Mouse (Mus musculus) heart, embryonic 12.5 days (tissue): ENCODE data around the gene Plp2. TPM values are rescaled to one million over a fixed set of nuclear protein-coding genes. Genes with fewer than 3 reads are reported as not detected.

Source experiments
- ATAC-seq: fragments of 200-750 bp; cut with Nextera tagmentation; 2 replicates; pipeline ENCODE4 v1.8.0; 2017; ENCODE audit warnings: moderate TSS enrichment, moderate library complexity; ENCODE audit not compliant: insufficient number of reproducible peaks, low FRiP score
- H3K27ac ChIP-seq: fragments of 300-500 bp; sonication (generic); 2 replicates; pipeline ENCODE4 v1.5.1; 2016; ENCODE audit warnings: mild to moderate bottlenecking, moderate library complexity; ENCODE audit not compliant: poor library complexity, severe bottlenecking
- H3K27me3 ChIP-seq: fragments of 300-500 bp; sonication (generic); replicated peaks from 2 replicates; pipeline ENCODE4 v1.6.1; 2016; ENCODE audit warnings: mild to moderate bottlenecking, moderate library complexity
- H3K36me3 ChIP-seq: fragments of 300-500 bp; sonication (generic); 2 replicates; pipeline ENCODE4 v1.6.1; 2016; ENCODE audit warnings: mild to moderate bottlenecking, moderate library complexity
- H3K4me1 ChIP-seq: fragments of 300-500 bp; sonication (generic); replicated peaks from 2 replicates; pipeline ENCODE4 v1.6.1; 2016; ENCODE audit warnings: mild to moderate bottlenecking
- H3K4me2 ChIP-seq: fragments of 300-500 bp; sonication (generic); 2 replicates; pipeline ENCODE4 v1.6.1; 2016; ENCODE audit warnings: mild to moderate bottlenecking, moderate library complexity
- H3K4me3 ChIP-seq: fragments of 300-500 bp; sonication (generic); 2 replicates; pipeline ENCODE4 v1.5.1; 2016; ENCODE audit warnings: mild to moderate bottlenecking
- H3K9ac ChIP-seq: fragments of 300-500 bp; sonication (generic); 2 replicates; pipeline ENCODE4 v1.6.1; 2016; ENCODE audit warnings: mild to moderate bottlenecking, moderate library complexity
- H3K9me3 ChIP-seq: fragments of 300-500 bp; sonication (generic); replicated peaks from 2 replicates; pipeline ENCODE4 v1.6.1; 2016; ENCODE audit warnings: mild to moderate bottlenecking, moderate library complexity
- WGBS: fragments of 180-500 bp; shearing (Covaris S2); methylation state at CpG from one replicate; pipeline ENCODE4 v1.1.7; 2016; 5-methylcytosine and 5-hydroxymethylcytosine counted together
- polyA plus RNA-seq: library from polyadenylated mRNA; unstranded; fragments of >200 nt; fragmentation: Nextera tagmentation; extraction: Ambion mirVana; gene quantifications from 2 replicates; pipeline ENCODE4 v1.2.1, GENCODE M21; 2016

The Plp2 gene
- polyA plus RNA-seq, 1 experiment from 2014 or later = 147 TPM

DNA sequence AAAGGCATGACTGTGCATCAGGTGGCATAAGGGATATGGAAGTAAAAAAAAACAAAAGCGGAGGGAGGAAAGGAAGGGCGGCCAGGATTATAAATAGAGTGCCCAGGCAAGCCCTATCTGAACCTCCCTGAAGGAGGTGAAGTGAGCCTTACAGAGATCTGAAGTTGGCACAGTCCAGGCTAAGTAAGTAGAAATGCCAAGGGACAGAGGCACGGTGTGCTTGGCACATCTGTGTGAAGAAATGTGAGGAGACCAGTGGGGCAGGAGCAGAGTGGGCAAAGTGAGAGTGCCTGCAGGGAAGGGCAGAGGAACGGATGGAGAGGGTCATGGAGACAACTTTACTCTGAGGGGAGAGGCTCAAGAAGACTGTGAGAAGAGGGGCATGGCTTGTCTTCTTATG, 10.1 kb downstream of the Plp2 start:
- no peak for ATAC-seq
- Histone ChIP-seq H3K4me3 (no peak overlapping the region), H3K36me3 (peaks cover 23% of the 10 kb centered on the region; the same call in 1 of the 2 replicates), H3K4me1 (peaks cover 13% of the 10 kb centered on the region; the same call in 1 of the 2 replicates), H3K27me3 (no peaks in the 10 kb centered on the region), H3K4me2 (no peak overlapping the region), H3K9ac (no peak overlapping the region), H3K9me3 (no peaks in the 10 kb centered on the region), H3K27ac (no peak overlapping the region)
- WGBS = 66% methylated on average over 4 of the region's 4 CpGs

DNA sequence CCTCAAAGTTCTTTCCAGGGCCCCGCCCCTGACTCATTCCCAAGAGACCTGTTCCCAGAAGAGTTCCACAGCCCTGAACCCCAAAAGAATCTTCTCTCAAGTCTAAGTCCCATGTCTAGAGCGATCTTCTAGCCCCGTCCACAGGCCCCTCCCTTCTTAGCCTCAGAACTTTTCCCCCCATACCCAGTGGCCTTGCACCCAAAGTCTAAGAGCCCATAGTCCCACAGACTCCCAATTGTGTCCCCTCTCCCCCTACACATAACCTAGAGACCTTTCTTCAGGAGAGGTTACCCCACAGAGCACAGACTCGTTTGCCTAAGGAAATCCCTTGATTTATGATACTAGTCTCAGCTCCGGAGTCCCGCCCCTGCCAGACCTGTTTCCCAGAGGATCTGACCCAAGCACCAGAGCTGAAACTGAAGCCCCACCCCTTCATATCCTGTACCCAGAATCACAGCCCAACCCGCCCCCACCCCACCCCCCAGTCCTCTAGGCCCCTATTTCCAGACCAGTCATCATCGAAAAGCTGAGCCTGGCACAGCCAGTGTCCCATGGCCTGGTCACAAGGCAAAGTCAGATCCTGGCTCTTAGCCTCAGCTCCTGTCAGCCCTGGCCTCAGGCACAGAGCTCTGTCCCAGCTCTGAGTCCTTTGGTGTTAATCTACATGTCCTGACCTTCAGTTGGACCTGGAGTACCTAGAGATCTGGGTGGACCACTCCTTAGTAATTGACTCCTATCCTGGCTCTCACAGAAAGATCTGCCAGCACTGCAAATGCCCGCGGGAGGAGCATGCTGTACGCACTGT, 12.2 kb downstream of the Plp2 start:
- Histone ChIP-seq H3K27me3 (no peaks in the 10 kb centered on the region), H3K4me2 (peak overlapping the region; percentile 76), H3K27ac (0 out of 2 replicates have a peak overlapping the region, but pooled peaks have one; percentile 80), H3K4me3 (peak overlapping the region; percentile 63; the same call in 1 of the 2 replicates), H3K9me3 (no peaks in the 10 kb centered on the region), H3K4me1 (peaks cover 13% of the 10 kb centered on the region; the same call in 1 of the 2 replicates), H3K36me3 (peaks cover 10% of the 10 kb centered on the region; the same call in 1 of the 2 replicates), H3K9ac (no peak overlapping the region)
- ATAC-seq = peak; percentile 31; the same call in 1 of the 2 replicates
- WGBS = 51% methylated on average over 11 of the region's 11 CpGs

DNA sequence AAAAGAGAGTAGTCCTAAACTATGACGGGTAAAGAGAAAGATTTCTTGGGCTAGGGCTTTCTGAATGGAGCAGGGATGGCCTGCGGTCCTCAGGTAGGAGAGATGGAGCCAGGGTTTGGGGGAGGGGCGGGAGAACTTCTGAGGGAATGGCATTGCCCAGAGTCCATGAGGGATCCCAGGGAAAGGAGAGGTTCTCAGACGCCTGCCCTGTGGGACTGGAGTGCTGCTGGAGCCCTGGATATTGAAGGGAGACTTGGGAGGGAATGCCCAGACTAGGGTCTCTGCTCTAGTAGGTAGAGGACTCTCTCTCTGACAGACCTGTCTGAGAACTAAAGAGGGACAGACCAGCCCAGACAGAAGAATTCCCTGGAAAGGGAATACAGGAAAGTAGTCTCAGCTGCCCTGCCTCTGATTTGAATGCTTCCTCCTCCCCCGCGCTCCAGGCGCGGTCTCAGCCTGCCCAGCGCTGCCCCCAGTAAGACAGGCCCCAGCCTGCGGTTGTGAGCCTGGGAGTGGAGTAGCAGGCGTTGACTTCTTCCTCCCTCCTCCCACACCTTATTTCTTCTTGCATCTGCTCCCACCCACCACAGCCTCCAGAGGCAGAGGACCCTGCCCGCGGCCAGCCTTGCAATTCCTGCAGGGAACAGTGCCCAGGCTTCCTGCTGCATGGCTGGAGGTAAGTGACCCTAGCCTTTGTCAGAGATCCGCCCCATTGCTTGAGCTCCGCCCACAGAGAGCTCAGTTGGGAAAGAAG, 13.0 kb downstream of the Plp2 start:
- WGBS = 18% methylated on average over 14 of the region's 15 CpGs
- peak overlapping the region; percentile 80 for H3K27ac ChIP-seq
- H3K9me3 ChIP-seq = no peaks in the 10 kb centered on the region
- peak overlapping the region; percentile 76 for H3K4me2 ChIP-seq
- H3K27me3 ChIP-seq = no peaks in the 10 kb centered on the region
- peak overlapping the region; percentile 63 for H3K4me3 ChIP-seq
- ATAC-seq = peak; percentile 50; the same call in 1 of the 2 replicates
- H3K4me1 ChIP-seq = peaks cover 13% of the 10 kb centered on the region; the same call in 1 of the 2 replicates
- H3K9ac ChIP-seq = peak overlapping the region; percentile 78
- H3K36me3 ChIP-seq = peaks cover 3% of the 10 kb centered on the region; the same call in 1 of the 2 replicates

DNA sequence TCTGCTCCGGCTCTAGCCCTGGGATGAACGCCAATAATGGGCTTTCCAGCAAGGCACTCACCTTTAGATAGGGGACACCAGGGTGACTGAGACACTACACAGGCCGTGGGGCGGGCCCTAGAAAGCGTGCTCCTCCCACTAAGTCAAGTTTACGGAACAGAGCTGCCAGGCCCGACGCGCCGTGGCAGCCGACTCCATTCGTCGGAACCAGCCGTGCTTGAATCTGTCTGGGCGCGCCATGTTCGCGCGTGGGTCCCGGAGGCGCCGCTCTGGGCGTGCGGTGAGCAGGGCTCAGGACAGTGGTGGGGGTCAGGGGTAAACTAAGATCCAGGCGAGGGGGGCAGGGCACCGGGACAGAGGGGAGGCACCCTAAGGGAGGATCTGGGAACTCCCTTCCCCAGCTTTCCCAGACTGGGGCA, 14.0 kb downstream of the Plp2 start, which contains the start of gene Prickle3:
TSS of gene Prickle3 (plus strand) at position 40 of the 419 bp plus-strand sequence.
- Histone ChIP-seq H3K9ac (peak within 1 kb of the TSS; percentile 78), H3K9me3 (no peaks in the 10 kb centered on the region), H3K27me3 (no peaks in the 10 kb centered on the region), H3K4me2 (peak within 1 kb of the TSS; percentile 76), H3K4me3 (peak within 1 kb of the TSS; percentile 63), H3K27ac (peak within 1 kb of the TSS; percentile 80), H3K4me1 (peaks cover 13% of the 10 kb centered on the region; the same call in 1 of the 2 replicates), H3K36me3 (peaks cover 3% of the 10 kb centered on the region; the same call in 1 of the 2 replicates)
- WGBS = 25% methylated on average over 26 of the region's 26 CpGs
- ATAC-seq = peak; percentile 76

DNA sequence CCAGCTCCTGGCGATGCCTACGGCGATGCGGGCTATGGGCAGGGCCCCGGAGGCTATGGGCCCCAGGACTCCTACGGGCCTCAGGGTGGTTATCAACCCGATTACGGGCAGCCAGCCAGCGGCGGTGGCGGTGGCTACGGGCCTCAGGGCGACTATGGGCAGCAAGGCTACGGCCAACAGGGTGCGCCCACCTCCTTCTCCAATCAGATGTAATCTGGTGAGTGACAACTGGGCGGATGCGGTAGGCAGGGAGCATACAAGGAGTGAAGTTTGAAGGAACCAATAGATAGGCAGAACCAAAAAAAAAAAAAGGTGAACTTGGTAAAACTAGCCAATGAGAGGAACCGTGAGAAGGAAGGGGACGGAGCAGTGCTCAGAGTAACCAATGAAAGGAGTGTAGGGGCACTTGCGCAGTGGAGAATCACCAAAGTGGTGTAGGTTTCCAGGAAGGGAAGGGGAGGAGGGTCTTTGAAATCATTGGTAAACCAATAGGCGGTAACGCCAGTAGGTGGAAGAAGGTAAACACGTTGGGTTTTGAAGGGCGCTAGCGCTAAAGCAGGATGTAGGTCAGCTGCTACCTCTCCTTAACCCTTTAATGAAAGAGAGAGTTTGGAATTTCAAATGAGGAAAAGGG, 22.4 kb downstream of the Plp2 start:
- peak overlapping the region; percentile 76 for H3K27ac ChIP-seq
- no peaks in the 10 kb centered on the region for H3K27me3 ChIP-seq
- H3K4me3 ChIP-seq = peak overlapping the region; percentile 59
- ATAC-seq = peak; percentile 97
- H3K9ac ChIP-seq = peak overlapping the region; percentile 81
- H3K4me2 ChIP-seq = peak overlapping the region; percentile 67
- 0 out of 2 replicates have a peak, but pooled peaks cover 3% of the 10 kb centered on the region for H3K4me1 ChIP-seq
- H3K36me3 ChIP-seq = no peaks in the 10 kb centered on the region
- WGBS = 18% methylated on average over 25 of the region's 25 CpGs
- no peaks in the 10 kb centered on the region for H3K9me3 ChIP-seq

DNA sequence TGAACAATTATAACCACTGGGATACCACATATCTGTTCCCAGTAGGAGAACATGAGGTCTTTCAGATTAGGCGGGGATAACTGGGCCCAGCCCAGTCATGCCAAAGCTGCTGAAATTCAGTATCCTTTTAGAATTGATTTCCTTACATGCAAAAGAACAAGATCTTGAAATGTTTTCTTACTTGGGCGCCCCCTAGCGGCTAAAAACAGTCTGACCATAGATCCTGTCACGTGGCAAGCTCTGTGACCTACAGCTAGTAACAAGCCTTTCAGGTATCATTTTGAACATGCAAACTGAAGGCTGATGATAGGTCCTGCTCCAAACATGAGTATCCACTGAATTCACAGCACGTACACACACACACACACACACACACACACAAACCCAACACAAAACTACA, 25.8 kb downstream of the Plp2 start:
- H3K4me2 ChIP-seq = no peak overlapping the region
- no peak for ATAC-seq
- WGBS = 8% methylated on average over 5 of the region's 5 CpGs
- H3K9ac ChIP-seq = no peak overlapping the region
- H3K27ac ChIP-seq = no peak overlapping the region
- H3K36me3 ChIP-seq = no peaks in the 10 kb centered on the region
- peaks cover 10% of the 10 kb centered on the region for H3K27me3 ChIP-seq
- H3K9me3 ChIP-seq = no peaks in the 10 kb centered on the region
- 0 out of 2 replicates have a peak, but pooled peaks cover 6% of the 10 kb centered on the region for H3K4me1 ChIP-seq
- no peak overlapping the region for H3K4me3 ChIP-seq

DNA sequence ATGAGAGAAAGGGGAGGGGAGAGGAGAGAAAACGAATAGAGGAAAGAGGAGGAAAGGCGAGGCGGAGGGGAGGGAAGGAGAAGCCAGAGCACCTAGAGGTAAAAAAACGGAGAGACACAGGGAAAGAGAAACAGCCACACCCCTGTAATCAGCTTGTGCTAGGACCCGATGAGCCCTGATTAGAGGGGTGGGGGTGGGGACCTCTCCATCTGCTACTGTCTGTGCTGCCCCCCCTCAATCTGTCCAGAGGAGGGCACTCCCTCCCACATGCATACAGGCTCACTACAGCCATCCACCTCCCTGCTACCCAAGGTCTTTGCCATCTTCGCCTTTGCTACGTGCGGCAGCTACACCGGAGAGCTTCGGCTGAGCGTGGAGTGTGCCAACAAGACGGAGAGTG, 30.4 kb downstream of the Plp2 start:
- no peak overlapping the region for H3K9ac ChIP-seq
- 29% methylated on average over 11 of the region's 12 CpGs for WGBS
- no peak overlapping the region for H3K27ac ChIP-seq
- 0 out of 2 replicates have a peak, but pooled peaks cover under 1% of the 10 kb centered on the region for H3K9me3 ChIP-seq
- no peak overlapping the region for H3K4me3 ChIP-seq
- H3K27me3 ChIP-seq = peaks cover 26% of the 10 kb centered on the region
- no peak for ATAC-seq
- H3K36me3 ChIP-seq = no peaks in the 10 kb centered on the region
- H3K4me2 ChIP-seq = no peak overlapping the region
- 0 out of 2 replicates have a peak, but pooled peaks cover 3% of the 10 kb centered on the region for H3K4me1 ChIP-seq

DNA sequence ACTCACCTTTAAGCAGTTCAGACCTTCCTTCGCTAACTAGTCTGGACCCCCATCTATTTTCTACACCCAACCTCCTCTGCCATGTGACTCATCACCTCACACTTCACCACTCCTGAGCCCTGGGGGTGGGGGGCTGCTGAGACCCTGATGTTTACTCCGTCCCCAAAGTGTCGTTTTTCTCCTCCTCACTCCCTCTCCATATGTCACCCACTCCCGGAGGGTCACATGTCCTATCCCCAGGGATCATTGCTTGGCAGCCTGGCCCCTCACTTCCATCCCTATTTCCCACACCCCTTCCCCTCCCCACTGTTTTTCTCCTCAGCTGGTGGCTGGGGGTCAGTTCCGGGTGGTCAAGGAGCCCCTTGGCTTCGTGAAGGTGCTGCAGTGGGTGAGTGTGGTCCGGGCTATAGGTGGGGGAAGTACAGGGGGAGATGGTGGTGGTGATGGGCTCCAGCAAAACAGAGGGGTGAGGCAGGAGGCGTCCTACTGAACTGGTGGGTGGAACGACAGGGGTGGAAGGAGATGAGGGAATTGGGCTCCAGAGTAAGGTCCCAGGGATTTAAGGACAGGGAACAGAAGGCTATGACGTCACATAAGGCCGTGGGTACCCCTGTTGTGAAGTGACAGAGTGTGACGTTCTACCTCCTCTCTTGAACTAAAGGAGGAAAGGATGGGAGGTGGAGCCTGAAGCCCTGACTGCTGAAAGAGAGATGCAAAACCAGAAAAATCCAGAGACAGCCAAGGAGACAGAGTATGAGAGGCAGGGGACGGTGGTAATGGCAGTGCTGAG, 31.5 kb downstream of the Plp2 start:
- H3K9me3 ChIP-seq = peaks cover 5% of the 10 kb centered on the region; the same call in 1 of the 2 replicates
- ATAC-seq = no peak
- H3K27ac ChIP-seq = no peak overlapping the region
- peaks cover 26% of the 10 kb centered on the region for H3K27me3 ChIP-seq
- H3K4me3 ChIP-seq = no peak overlapping the region
- no peak overlapping the region for H3K9ac ChIP-seq
- no peaks in the 10 kb centered on the region for H3K36me3 ChIP-seq
- 26% methylated on average over 13 of the region's 13 CpGs for WGBS
- H3K4me1 ChIP-seq = 0 out of 2 replicates have a peak, but pooled peaks cover 3% of the 10 kb centered on the region
- H3K4me2 ChIP-seq = peak overlapping the region; percentile 52; the same call in 1 of the 2 replicates

DNA sequence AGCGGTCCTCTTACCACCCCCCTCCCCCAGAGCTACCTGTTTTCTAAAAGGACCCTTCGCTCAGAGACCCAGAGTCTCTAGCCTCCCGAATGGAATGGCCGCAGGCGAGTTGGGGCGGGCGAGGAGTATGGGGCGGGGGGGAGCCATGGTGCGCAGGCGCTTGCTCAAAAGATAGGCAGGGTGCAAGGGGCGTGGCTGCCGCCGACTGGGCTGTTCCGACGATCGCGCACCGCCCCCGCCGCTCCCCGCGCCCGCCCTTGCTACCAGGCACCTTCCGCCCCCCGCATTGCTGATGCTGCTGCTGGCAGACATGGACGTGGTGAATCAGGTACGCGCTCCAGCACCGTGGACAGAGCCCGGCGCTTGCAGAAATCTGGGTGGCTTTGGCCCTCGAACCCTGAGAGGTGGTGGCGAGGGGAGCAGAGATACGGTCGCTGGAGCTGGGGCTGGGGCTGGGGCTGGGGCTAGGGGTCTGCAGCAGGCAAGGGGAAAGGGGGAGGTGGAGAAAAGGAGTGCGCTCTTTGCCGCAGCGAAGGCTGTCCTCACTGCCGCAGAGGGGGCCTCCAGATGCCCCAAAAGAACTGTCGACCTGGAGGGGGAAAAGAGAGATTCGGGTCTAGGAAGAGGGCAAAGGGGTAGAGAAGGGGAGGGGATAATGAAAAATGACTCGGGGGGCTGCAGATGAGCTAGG, 32.6 kb downstream of the Plp2 start, which contains the start of gene Syp:
TSS of gene Syp (plus strand) at position 71 of the 691 bp plus-strand sequence.
- Histone ChIP-seq H3K36me3 (no peaks in the 10 kb centered on the region), H3K9me3 (peaks cover 5% of the 10 kb centered on the region; the same call in 1 of the 2 replicates), H3K27me3 (peaks cover 26% of the 10 kb centered on the region), H3K27ac (no peak within 1 kb of the TSS), H3K9ac (0 out of 2 replicates have a peak within 1 kb of the TSS, but pooled peaks have one; percentile 18), H3K4me2 (peak within 1 kb of the TSS; percentile 52), H3K4me3 (peak within 1 kb of the TSS; percentile 30), H3K4me1 (0 out of 2 replicates have a peak, but pooled peaks cover 3% of the 10 kb centered on the region)
- ATAC-seq = peak; percentile 83
- WGBS = 13% methylated on average over 41 of the region's 42 CpGs
